Mouse (Mus musculus) liver, postnatal 0 days (tissue): Measurements from ENCODE around the gene Pten. TPM values are rescaled to one million over a fixed set of nuclear protein-coding genes. Genes with fewer than 3 reads are reported as not detected.

Source experiments
- ATAC-seq: fragments of 200-750 bp; cut with Nextera tagmentation; 2 replicates; pipeline ENCODE4 v1.8.0; 2017; ENCODE audit warnings: mild to moderate bottlenecking, moderate library complexity
- DNase-seq: peaks from one replicate; pipeline ENCODE4 v3.0.0-alpha.2; 2016
- H3K27ac ChIP-seq: fragments of 300-500 bp; sonication (generic); 2 replicates; pipeline ENCODE4 v1.5.1; 2014; ENCODE audit warnings: antibody characterized with exemption, moderate library complexity, mild to moderate bottlenecking, low read depth
- H3K27me3 ChIP-seq: fragments of 300-500 bp; sonication (generic); 2 replicates; pipeline ENCODE4 v1.6.1; 2014; ENCODE audit warnings: low read length, control low read depth, mixed read lengths; ENCODE audit not compliant: insufficient read depth
- H3K36me3 ChIP-seq: fragments of 300-500 bp; sonication (generic); replicated peaks from 2 replicates; pipeline ENCODE4 v1.6.1; 2014; ENCODE audit warnings: mild to moderate bottlenecking, control low read depth, low read length, moderate library complexity, mixed read lengths; ENCODE audit not compliant: insufficient read depth
- H3K4me1 ChIP-seq: fragments of 300-500 bp; sonication (generic); 2 replicates; pipeline ENCODE4 v1.6.1; 2014; ENCODE audit warnings: antibody characterized with exemption, mild to moderate bottlenecking, control low read depth; ENCODE audit not compliant: insufficient read depth
- H3K4me2 ChIP-seq: fragments of 300-500 bp; sonication (generic); 2 replicates; pipeline ENCODE4 v1.6.1; 2014; ENCODE audit warnings: low read depth, mild to moderate bottlenecking, low read length, moderate library complexity, mixed read lengths
- H3K4me3 ChIP-seq: fragments of 300-500 bp; sonication (generic); 2 replicates; pipeline ENCODE4 v1.5.1; 2014; ENCODE audit warnings: low read depth, low read length
- H3K9ac ChIP-seq: fragments of 300-500 bp; sonication (generic); replicated peaks from 2 replicates; pipeline ENCODE4 v1.6.1; 2014; ENCODE audit warnings: mild to moderate bottlenecking, moderate library complexity
- H3K9me3 ChIP-seq: fragments of 300-500 bp; sonication (generic); 2 replicates; pipeline ENCODE4 v1.6.1; 2016; ENCODE audit warnings: mild to moderate bottlenecking, control low read depth, low read length, mixed read lengths
- CTCF ChIP-seq: sonication (generic); IDR thresholded peaks from 2 replicates; pipeline ENCODE4 v1.5.1; 2016; ENCODE audit warnings: antibody characterized with exemption, low read depth
- EP300 ChIP-seq: IDR thresholded peaks from 2 replicates; pipeline ENCODE4 v1.6.1; 2016; ENCODE audit warnings: antibody characterized with exemption, low read depth, mild to moderate bottlenecking
- WGBS: fragments of 180-500 bp; shearing (Covaris S2); extraction: QIAGEN DNeasy Blood & Tissue Kit; methylation state at CpG from one replicate; pipeline ENCODE4 v1.1.7; 2014; ENCODE audit not compliant: insufficient replicate concordance; 5-methylcytosine and 5-hydroxymethylcytosine counted together
- polyA plus RNA-seq: library from polyadenylated mRNA; unstranded; fragments of >200 nt; fragmentation: Nextera tagmentation; extraction: Ambion mirVana; gene quantifications from 2 replicates; pipeline ENCODE4 v1.2.1, GENCODE M21; 2015

Gene Pten
- polyA plus RNA-seq, 1 experiment from 2014 or later, result 5.1 TPM

- peaks cover 17% of the 10 kb centered on the region for H3K4me1 ChIP-seq
- H3K4me2 ChIP-seq, result peak overlapping the region; percentile 100
- peak overlapping the region; percentile 95 for H3K9ac ChIP-seq
- no peak for TF ChIP-seq EP300
- TF ChIP-seq CTCF, result no peak
- H3K9me3 ChIP-seq, result no peaks in the 10 kb centered on the region
- no peaks in the 10 kb centered on the region for H3K36me3 ChIP-seq
- DNase-seq (peak; percentile 67), ATAC-seq (no peak)
- peak overlapping the region; percentile 93 for H3K4me3 ChIP-seq
- under 1% methylated on average over 45 of the region's 69 CpGs for WGBS
- no peaks in the 10 kb centered on the region for H3K27me3 ChIP-seq
- H3K27ac ChIP-seq, result peak overlapping the region; percentile 97
These were observed 815 bp downstream of the Pten start for GRCm38 (mm10) chr19:32757831-32758792.

DNA sequence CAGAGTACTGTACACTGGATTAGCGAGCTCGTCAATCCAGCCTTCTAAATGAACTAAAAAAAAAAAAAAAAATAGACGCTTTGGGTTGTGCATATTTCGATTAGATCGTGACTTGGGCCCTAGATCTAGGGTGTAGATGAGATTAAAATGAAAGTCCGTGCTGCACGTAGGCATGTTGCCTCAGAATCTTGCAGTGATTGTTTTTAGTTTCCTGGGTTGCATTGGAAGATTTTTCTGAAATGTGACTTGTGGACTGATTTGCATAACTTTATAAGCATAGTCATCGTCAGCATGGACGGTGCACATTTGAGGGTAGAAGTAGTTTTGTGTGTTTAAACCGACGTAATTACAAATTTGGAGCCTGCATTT, 1.5 kb downstream of the Pten start:
- TF ChIP-seq CTCF (no peak), EP300 (no peak)
- Histone ChIP-seq H3K4me3 (peak overlapping the region; percentile 93), H3K4me2 (peak overlapping the region; percentile 100), H3K4me1 (peaks cover 17% of the 10 kb centered on the region), H3K9ac (peak overlapping the region; percentile 95), H3K27me3 (no peaks in the 10 kb centered on the region), H3K9me3 (no peaks in the 10 kb centered on the region), H3K36me3 (no peaks in the 10 kb centered on the region), H3K27ac (no peak overlapping the region; the same call in 1 of the 2 replicates)
- WGBS, result under 1% methylated on average over 11 of the region's 11 CpGs
- no peak for DNase-seq
- no peak for ATAC-seq

- H3K27me3 ChIP-seq, result no peaks in the 10 kb centered on the region
- WGBS, result 4% methylated on average over 8 of the region's 8 CpGs
- TF ChIP-seq CTCF (no peak), EP300 (no peak)
- peak overlapping the region; percentile 93 for H3K4me3 ChIP-seq
- ATAC-seq (no peak), DNase-seq (no peak)
- 0 out of 2 replicates have a peak, but pooled peaks cover 2% of the 10 kb centered on the region for H3K36me3 ChIP-seq
- H3K27ac ChIP-seq, result peak overlapping the region; percentile 29; the same call in 1 of the 2 replicates
- peak overlapping the region; percentile 100 for H3K4me2 ChIP-seq
- no peaks in the 10 kb centered on the region for H3K9me3 ChIP-seq
- peak overlapping the region; percentile 95 for H3K9ac ChIP-seq
- H3K4me1 ChIP-seq, result peaks cover 14% of the 10 kb centered on the region
These were observed 2.2 kb downstream of the Pten start for GRCm38 (mm10) chr19:32759357-32760024.

DNA sequence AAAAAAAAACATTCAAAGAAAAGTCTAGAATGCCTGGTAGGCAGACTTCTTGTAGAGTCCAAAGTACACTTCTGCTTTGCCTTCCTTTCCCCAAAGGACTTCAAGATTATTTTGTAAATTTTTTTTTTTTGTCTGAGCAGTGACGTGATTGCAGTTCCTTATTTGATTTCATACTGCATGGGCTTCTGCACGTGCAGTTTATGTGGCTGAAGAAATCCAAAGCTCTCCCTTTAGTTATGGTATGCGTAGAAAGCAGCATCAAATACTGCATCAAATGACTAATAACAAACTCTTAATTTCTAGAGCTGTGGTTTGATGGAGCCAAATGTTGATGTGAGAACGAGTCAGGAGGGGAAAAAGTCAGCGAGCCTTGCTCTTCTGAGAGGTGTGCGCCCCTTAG, 3.2 kb downstream of the Pten start:
- no peak for TF ChIP-seq CTCF
- no peak for TF ChIP-seq EP300
- 0 out of 2 replicates have a peak, but pooled peaks cover 2% of the 10 kb centered on the region for H3K36me3 ChIP-seq
- no peaks in the 10 kb centered on the region for H3K9me3 ChIP-seq
- H3K27ac ChIP-seq, result no peak overlapping the region
- H3K9ac ChIP-seq, result peak overlapping the region; percentile 44; the same call in 1 of the 2 replicates
- ATAC-seq, result no peak
- peak overlapping the region; percentile 93 for H3K4me3 ChIP-seq
- H3K4me1 ChIP-seq, result peaks cover 4% of the 10 kb centered on the region
- no peaks in the 10 kb centered on the region for H3K27me3 ChIP-seq
- no peak for DNase-seq
- WGBS, result 28% methylated on average over 6 of the region's 6 CpGs
- peak overlapping the region; percentile 100 for H3K4me2 ChIP-seq

- H3K4me2 ChIP-seq, result peak overlapping the region; percentile 100
These were observed 3.9 kb downstream of the Pten start for GRCm38 (mm10) chr19:32761162-32761561.

GRCm38 (mm10) chr19:32762493-32762892, 5.2 kb downstream of the Pten start:
- 33% methylated on average over 4 of the region's 4 CpGs for WGBS
- TF ChIP-seq EP300, result no peak
- TF ChIP-seq CTCF, result no peak
- no peak overlapping the region for H3K9ac ChIP-seq
- ATAC-seq (no peak), DNase-seq (no peak)
- H3K36me3 ChIP-seq, result peaks cover 8% of the 10 kb centered on the region
- H3K9me3 ChIP-seq, result no peaks in the 10 kb centered on the region
- H3K27me3 ChIP-seq, result no peaks in the 10 kb centered on the region
- no peak overlapping the region for H3K27ac ChIP-seq
- peaks cover 3% of the 10 kb centered on the region for H3K4me1 ChIP-seq
- no peak overlapping the region for H3K4me3 ChIP-seq
- H3K4me2 ChIP-seq, result 0 out of 2 replicates have a peak overlapping the region, but pooled peaks have one; percentile 4

More at GRCm38 (mm10) chr19:32761162-32761561, 3.9 kb downstream of the Pten start:
- Histone ChIP-seq H3K4me1 (peaks cover 3% of the 10 kb centered on the region), H3K9me3 (no peaks in the 10 kb centered on the region), H3K9ac (no peak overlapping the region), H3K4me3 (peak overlapping the region; percentile 93; the same call in 1 of the 2 replicates), H3K27ac (no peak overlapping the region), H3K27me3 (no peaks in the 10 kb centered on the region), H3K36me3 (peaks cover 4% of the 10 kb centered on the region; the same call in 1 of the 2 replicates)
- ATAC-seq (no peak), DNase-seq (no peak)
- WGBS, result 72% methylated on average over 4 of the region's 4 CpGs
- no peak for TF ChIP-seq CTCF
- TF ChIP-seq EP300, result no peak
